Mouse (Mus musculus) G1E (cell line): ENCODE measurements at regions not wholly inside any gene's neighbourhood (a gene's known extent, or its start where the extent isn't known, plus 50 kb on each side); places are given as distances from the start of the nearest gene placed in this dataset.

Experiments used
- ATAC-seq: 2 replicates; pipeline ENCODE4 v1.8.0; 2016; ENCODE audit warnings: mild to moderate bottlenecking; ENCODE audit not compliant: insufficient number of reproducible peaks, poor library complexity, low FRiP score, severe bottlenecking; ENCODE audit errors: extremely low read depth
- DNase-seq: peaks from one replicate; pipeline ENCODE4 v3.0.0; 2012; ENCODE audit warnings: low spot score
- H3K27me3 ChIP-seq: 2 replicates; pipeline ENCODE4 v1.6.1; 2012; ENCODE audit warnings: mild to moderate bottlenecking, low read length, inconsistent platforms; ENCODE audit not compliant: insufficient read depth
- H3K36me3 ChIP-seq: replicated peaks from 2 replicates; pipeline ENCODE3; 2012; ENCODE audit warnings: mild to moderate bottlenecking, inconsistent platforms
- H3K4me1 ChIP-seq: 2 replicates; pipeline ENCODE4 v1.6.1; 2012; ENCODE audit warnings: low read depth, low read length, inconsistent platforms, mixed read lengths; ENCODE audit not compliant: insufficient read depth
- H3K4me3 ChIP-seq: 2 replicates; pipeline ENCODE4 v1.5.1; 2012; ENCODE audit warnings: low read depth, mild to moderate bottlenecking, inconsistent platforms, low read length, moderate library complexity, mixed read lengths
- H3K9me3 ChIP-seq: replicated peaks from 2 replicates; pipeline ENCODE4 v1.6.1; 2012; ENCODE audit warnings: inconsistent platforms
- CTCF ChIP-seq: IDR thresholded peaks from 2 replicates; pipeline ENCODE4 v1.5.1; 2012; ENCODE audit warnings: low read depth, low read length, inconsistent platforms, mixed read lengths
- GATA1 ChIP-seq: IDR thresholded peaks from 2 replicates; pipeline ENCODE4 v1.6.1; 2012; ENCODE audit warnings: borderline replicate concordance, low read length, inconsistent platforms, mixed read lengths
- GATA2 ChIP-seq: IDR thresholded peaks from 2 replicates; pipeline ENCODE4 v1.6.1; 2012; ENCODE audit warnings: low read depth, low read length, inconsistent platforms, borderline replicate concordance
- POLR2AphosphoS5 ChIP-seq: IDR thresholded peaks from 2 replicates; pipeline ENCODE4 v1.6.1; 2012; ENCODE audit warnings: low read depth, low read length, inconsistent platforms; ENCODE audit not compliant: insufficient replicate concordance
- TAL1 ChIP-seq: conservative IDR thresholded peaks from 2 replicates; pipeline ENCODE4 v1.6.1; 2012; ENCODE audit warnings: low read depth, low read length, inconsistent platforms, mixed read lengths

- ATAC-seq (no peak), DNase-seq (no peak)
- H3K9me3 ChIP-seq = peaks cover 90% of the 10 kb centered on the region
- no peaks in the 10 kb centered on the region for H3K36me3 ChIP-seq
- no peak overlapping the region for H3K4me3 ChIP-seq
- TF ChIP-seq GATA2 (no peak), CTCF (no peak), TAL1 (no peak), GATA1 (no peak), POLR2AphosphoS5 (no peak)
- H3K27me3 ChIP-seq = no peaks in the 10 kb centered on the region
- H3K4me1 ChIP-seq = no peaks in the 10 kb centered on the region
These were observed 337.8 kb upstream of the Tbx3 start for GRCm38 (mm10) chr5:119332621-119333020.

GRCm38 (mm10) chr5:119335211-119335610, 335.3 kb upstream of the Tbx3 start:
- no peaks in the 10 kb centered on the region for H3K27me3 ChIP-seq
- no peak for ATAC-seq
- peaks cover 83% of the 10 kb centered on the region for H3K9me3 ChIP-seq
- TF ChIP-seq GATA2 (no peak), POLR2AphosphoS5 (no peak), GATA1 (no peak), TAL1 (no peak), CTCF (no peak)
- H3K4me3 ChIP-seq = no peak overlapping the region
- H3K36me3 ChIP-seq = no peaks in the 10 kb centered on the region
- no peaks in the 10 kb centered on the region for H3K4me1 ChIP-seq
- DNase-seq = no peak

- ATAC-seq = no peak
- Histone ChIP-seq H3K4me3 (peak overlapping the region; percentile 11; the same call in 1 of the 2 replicates), H3K9me3 (peaks cover 79% of the 10 kb centered on the region), H3K4me1 (no peaks in the 10 kb centered on the region), H3K36me3 (no peaks in the 10 kb centered on the region), H3K27me3 (no peaks in the 10 kb centered on the region)
- TF ChIP-seq GATA2 (no peak), CTCF (no peak), POLR2AphosphoS5 (no peak), GATA1 (no peak), TAL1 (no peak)
- no peak for DNase-seq
These were observed 334.5 kb upstream of the Tbx3 start for GRCm38 (mm10) chr5:119335979-119336378.

GRCm38 (mm10) chr5:119337739-119338138, 332.7 kb upstream of the Tbx3 start:
- no peaks in the 10 kb centered on the region for H3K4me1 ChIP-seq
- peaks cover 77% of the 10 kb centered on the region for H3K9me3 ChIP-seq
- DNase-seq = no peak
- no peaks in the 10 kb centered on the region for H3K27me3 ChIP-seq
- TF ChIP-seq GATA1 (no peak), CTCF (no peak), TAL1 (no peak), GATA2 (no peak), POLR2AphosphoS5 (no peak)
- H3K36me3 ChIP-seq = no peaks in the 10 kb centered on the region
- no peak for ATAC-seq
- H3K4me3 ChIP-seq = no peak overlapping the region

- no peak overlapping the region for H3K4me3 ChIP-seq
- peaks cover 73% of the 10 kb centered on the region for H3K9me3 ChIP-seq
- H3K27me3 ChIP-seq = no peaks in the 10 kb centered on the region
- no peak for DNase-seq
- no peaks in the 10 kb centered on the region for H3K36me3 ChIP-seq
- no peaks in the 10 kb centered on the region for H3K4me1 ChIP-seq
- ATAC-seq = no peak
- TF ChIP-seq CTCF = no peak
- TF ChIP-seq POLR2AphosphoS5 = no peak
- TF ChIP-seq GATA1 = no peak
- no peak for TF ChIP-seq GATA2
- TF ChIP-seq TAL1 = no peak
These were observed 331.8 kb upstream of the Tbx3 start for GRCm38 (mm10) chr5:119338711-119339110.

GRCm38 (mm10) chr5:119348303-119348702, 322.2 kb upstream of the Tbx3 start:
- DNase-seq = no peak
- no peak for TF ChIP-seq CTCF
- no peak for TF ChIP-seq GATA2
- TF ChIP-seq TAL1 = no peak
- TF ChIP-seq POLR2AphosphoS5 = no peak
- no peak for TF ChIP-seq GATA1
- Histone ChIP-seq H3K36me3 (no peaks in the 10 kb centered on the region), H3K9me3 (peaks cover 78% of the 10 kb centered on the region), H3K4me3 (no peak overlapping the region), H3K27me3 (no peaks in the 10 kb centered on the region), H3K4me1 (no peaks in the 10 kb centered on the region)
- no peak for ATAC-seq

- Histone ChIP-seq H3K4me1 (no peaks in the 10 kb centered on the region), H3K27me3 (no peaks in the 10 kb centered on the region), H3K9me3 (peaks cover 79% of the 10 kb centered on the region), H3K36me3 (no peaks in the 10 kb centered on the region), H3K4me3 (no peak overlapping the region)
- no peak for ATAC-seq
- no peak for DNase-seq
- no peak for TF ChIP-seq GATA1
- no peak for TF ChIP-seq POLR2AphosphoS5
- TF ChIP-seq GATA2 = no peak
- TF ChIP-seq CTCF = no peak
- no peak for TF ChIP-seq TAL1
These were observed 321.1 kb upstream of the Tbx3 start for GRCm38 (mm10) chr5:119349395-119349794.
